Mouse (Mus musculus) kidney, postnatal 36 days (tissue): Measurements from ENCODE around the gene Lenep.
A peak's percentile ranks its signal among the peaks of the same experiment; 100 is the strongest.

Experiments used
- DNase-seq, 2 experiments: peaks; one replicate each; pipeline ENCODE4 v3.0.0; 2021 to 2022; ENCODE audit warnings: mixed read lengths in 2 of 2

Gene Lenep

GRCm38 (mm10) chr3:89390699-89391662 lies 11.6 kb downstream of the Lenep start:
- DNase-seq: peak in 1 of 2 experiments; percentile 62

- DNase-seq: peak; percentile 35 to 51
Measured at GRCm38 (mm10) chr3:89390111-89390515, 12.5 kb downstream of the Lenep start.

DNA sequence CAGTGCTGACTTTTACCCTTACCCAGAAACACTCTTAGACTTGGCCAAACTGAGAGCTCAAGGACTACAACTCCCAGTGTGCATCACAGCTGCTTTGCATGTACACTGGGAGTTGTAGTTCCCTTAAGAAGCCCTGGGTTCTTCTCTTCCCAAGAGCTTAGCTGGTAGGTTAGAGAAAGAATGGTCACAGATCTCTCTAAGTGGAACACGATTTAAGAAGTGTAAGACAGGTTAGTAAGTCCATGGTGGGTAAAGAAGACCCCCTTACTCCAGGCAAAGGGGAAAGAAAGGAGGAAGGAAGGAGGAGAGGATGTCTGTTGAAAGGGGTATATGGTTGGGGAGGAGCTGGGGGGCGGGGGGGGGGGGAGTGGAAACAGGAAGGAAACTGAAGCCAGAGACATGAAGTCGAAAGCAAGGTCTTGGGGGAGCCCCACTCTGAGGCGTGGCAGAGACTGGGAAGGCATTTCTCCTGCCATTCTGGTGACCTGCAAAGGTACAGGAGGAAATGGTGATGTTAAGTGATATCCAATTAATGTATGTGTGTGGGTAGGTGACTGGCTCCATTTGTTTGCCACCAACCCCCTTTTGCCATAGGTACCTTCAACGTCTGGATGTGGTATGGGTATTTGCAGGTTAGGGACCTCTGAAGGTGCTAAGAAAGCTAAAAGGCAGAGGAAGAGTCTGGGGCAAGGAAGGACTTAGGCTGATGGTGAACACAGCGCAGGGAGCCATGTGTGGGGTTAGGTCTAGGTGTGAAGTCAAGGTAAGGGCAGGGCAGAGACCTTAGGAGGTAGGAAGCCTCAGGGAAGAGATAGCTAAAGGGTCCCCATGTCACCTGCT lies 13.5 kb downstream of the Lenep start:
- DNase-seq: peak; percentile 37 to 50

DNA sequence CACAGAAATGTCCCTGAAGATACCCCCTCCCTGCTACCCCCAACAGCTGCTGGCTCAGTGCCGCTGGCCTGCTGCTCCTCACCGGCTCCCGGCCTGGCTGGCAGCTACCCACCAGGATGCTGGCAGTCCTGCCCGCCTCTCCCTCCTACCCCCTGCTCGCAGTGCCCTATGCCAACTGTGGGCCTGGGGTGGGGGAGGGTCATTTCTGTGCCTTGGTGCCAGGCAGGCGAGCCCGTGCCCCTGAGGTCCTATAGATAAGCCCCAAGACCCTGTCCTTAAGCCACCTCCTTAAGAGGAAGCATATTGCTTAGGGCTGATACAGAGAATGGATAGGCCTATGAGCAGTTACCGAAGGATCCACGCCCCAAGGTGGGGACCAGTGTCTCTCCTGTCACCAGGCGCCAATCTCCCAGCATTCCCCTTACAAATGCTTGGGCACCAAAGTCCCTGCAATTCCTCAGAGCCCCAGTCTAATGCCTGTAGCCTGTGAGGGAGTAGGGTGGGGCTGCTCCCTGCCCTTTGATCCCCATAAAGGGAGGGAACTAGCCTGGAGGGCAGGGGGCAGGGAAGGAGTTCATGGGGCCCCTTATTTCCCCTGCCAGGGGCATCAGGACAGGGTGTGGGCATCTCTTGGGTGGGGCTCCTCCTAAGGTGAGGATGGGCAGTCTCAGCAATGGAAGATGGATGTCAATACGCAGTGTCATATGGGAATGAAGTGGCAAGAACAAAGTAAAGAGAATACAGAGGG lies 14.3 kb downstream of the Lenep start:
- DNase-seq: peak; percentile 60 to 79

- DNase-seq: peak in 1 of 2 experiments; percentile 27
Measured at GRCm38 (mm10) chr3:89387632-89388031, 15.0 kb downstream of the Lenep start.

DNA sequence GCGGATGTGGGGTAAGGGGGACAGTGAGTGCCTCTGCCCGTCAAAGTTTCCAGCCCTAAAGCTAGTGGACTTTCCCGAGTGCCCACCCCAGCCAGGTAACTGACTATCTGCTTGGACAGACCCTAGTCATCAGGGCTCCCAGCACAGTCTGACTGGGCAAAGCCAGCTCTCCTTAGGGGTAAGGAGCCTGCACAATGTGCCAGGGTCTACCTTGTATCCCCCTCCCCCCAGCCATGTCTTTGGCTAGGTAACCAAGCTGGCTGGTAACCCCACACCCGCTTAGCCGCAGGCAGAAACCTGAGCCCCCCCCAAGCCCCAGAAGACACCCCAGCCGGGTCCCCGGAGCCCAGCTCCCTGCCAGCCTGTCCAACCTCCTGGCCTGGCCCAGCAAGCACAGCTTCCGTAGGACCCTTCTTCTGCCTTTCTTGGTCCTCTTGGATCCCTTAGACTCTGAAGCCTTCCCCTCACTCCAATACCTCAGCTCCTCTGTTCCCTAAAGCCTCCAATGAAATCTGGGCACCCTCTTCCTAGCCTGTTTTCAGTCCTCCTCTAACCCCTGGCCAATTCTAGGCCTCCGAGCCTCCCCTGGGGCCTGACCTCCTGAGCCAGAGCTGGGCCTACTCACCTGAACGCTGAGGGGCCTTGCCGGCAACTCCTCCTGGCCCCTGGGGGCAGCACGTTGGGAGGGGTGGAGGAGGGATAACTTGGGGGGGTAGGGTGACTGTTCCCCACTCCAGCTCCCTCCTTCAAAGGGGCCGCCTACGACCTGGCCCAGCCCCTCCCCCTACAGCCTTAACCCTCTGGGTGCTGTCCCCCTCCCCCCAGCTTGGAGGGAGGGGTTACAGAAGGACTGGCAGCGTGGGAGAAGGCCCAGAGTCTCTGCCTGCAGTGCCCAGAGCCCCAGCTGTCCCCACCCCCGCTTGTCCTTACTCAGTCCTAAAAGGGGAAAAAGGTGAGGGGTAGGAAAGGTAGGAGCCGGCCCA lies 15.9 kb downstream of the Lenep start:
- DNase-seq: peak in 1 of 2 experiments; percentile 43

DNA sequence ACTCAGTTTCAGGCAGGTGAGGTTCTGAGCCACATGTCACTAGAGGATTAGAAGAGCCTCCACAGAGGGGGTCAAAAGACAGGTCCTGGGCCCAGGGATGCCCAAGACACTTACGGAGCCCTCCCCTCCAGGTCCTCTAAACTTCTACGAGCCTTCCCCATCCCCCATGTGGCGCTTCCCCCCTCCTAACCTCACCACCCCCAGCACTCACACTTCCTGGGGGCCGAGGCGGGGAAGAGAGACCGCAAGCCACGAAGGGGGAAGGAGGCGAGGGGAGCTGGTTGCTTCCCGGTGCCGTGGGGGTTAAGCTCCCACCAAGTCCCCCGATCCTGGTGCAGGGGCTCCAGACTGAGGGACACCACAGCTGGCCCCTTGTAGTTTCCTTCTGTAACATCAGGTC lies 17.1 kb downstream of the Lenep start:
- DNase-seq: peak in 1 of 2 experiments; percentile 22

- DNase-seq: no peak
Measured at GRCm38 (mm10) chr3:89384331-89385076, 18.1 kb downstream of the Lenep start.

DNA sequence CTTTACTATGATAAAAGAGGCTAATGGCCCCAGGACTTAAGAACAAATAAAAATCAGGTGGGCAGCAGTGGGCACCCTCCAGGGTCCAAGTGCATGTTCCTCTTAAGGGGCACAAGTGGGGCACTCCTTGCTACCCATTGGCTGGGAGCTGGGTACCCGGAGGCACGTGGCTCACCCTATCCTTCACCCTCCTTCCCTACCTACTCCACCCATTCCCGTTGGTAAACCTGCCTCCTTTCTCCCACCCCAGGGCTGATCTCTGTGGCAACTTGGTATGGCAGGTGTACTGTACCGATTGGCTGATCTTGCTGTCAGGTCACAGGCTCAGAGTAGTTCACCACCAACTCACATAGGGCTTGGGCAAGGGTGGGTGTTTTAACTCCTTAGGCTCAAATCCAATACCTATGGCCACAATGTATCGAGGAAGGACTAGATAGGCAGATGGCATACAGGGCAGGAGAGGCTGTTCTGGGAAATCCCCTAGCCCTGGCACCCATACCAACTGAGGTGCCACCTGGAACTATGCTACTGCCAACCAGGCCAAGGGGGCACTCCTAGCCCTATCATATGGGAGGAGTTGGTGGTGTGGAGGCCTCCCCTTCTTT lies 18.8 kb downstream of the Lenep start:
- DNase-seq: no peak

GRCm38 (mm10) chr3:89382950-89383349 lies 19.6 kb downstream of the Lenep start:
- DNase-seq: no peak

DNA sequence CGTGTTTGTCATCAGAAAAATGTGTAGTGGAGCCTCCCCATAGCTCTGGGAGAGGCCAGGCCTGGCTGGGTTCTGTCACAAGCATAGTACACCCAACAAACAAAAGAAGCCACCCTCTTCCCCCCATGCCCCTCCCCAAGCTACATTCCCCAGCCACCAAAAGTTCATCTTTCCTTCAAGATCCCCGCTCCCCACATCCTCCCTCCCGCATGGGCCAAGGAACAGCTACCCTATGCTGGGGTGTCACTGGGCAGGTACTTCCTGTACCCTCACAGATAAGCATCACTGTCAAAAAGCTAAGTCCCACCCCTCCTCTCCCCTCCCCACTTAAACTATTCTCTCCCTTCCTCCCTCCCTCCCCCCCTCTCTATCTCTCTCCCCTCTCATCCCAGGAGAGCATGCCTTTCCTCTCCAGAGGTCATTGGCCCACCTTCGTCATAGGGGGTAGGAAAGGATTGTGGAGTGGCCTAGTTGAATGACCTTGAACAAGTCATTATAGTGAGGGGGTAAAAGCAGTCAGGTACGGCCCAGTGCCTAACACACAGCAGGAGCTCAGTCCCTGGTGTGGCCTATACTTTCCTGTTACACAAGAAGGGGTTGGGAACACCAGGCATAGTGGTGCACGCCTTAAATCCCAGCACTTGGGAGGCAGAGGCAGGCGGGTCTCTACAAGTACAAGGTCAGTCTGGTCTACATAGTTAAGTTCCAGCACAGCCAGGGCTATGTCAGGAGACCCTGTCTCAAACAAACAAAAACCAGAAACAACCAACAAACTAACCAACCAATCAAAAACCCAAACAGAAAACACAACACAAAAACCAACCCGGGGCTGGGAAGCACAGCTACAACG lies 20.3 kb downstream of the Lenep start:
- no peak for DNase-seq

DNA sequence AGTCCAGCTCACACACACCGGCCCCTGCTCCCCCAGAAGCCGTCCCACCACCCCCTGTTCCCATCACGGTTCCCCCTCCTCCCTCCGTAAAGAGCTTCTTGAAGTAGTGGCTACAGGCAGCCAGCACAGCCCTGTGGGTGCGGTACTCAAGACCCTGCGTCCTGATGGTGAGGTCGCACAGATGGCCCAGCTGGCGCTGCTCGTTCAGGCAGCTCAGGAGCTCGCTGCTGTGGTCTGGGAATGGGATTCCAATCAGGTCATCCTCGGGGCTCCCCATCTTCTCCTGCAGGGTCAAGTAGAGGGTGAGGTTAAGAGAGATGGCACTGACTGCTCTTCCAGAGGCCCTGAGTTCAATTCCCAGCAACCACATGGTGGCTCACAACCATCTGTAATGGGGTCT lies 21.4 kb downstream of the Lenep start:
- no peak for DNase-seq

DNA sequence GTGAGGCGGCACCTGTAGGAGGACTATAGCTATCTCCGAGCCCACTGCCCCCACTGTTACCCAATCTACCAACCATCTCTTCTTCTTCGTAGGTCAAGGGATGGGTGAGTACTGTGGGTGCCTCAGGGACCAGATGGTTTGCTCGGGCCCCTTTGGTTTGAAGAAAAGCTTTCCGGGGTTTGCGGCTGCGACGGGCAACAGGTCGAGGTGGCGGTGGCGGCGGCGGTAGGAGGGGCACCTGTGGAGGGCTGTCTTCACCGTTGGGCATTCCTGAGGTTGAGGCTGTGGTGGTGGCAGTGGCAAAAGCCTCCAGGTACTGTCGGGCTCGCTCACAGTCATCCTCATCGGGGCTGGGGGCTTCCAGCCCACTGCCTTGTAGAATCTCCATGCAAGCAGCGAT lies 21.9 kb downstream of the Lenep start:
- no peak for DNase-seq

DNA sequence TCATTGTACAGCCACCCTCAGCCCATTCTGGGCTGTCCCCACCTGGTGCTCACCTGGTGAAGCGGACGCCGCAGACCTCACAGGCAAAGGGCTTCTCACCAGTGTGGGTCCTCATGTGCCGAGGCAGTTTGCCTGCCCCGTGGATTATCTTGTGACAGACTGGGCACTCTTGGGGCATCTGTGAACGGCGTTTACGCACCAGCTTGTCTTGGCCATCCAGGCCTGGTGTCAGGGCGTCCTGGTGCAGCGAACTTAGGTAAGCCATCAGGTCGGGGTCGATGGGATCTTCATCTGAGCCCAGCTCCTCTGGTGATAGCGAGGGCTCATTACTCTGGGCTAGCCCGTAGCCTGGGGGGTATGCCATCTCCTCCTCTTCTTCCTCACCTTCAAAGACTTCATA lies 22.3 kb downstream of the Lenep start:
- DNase-seq: no peak

DNA sequence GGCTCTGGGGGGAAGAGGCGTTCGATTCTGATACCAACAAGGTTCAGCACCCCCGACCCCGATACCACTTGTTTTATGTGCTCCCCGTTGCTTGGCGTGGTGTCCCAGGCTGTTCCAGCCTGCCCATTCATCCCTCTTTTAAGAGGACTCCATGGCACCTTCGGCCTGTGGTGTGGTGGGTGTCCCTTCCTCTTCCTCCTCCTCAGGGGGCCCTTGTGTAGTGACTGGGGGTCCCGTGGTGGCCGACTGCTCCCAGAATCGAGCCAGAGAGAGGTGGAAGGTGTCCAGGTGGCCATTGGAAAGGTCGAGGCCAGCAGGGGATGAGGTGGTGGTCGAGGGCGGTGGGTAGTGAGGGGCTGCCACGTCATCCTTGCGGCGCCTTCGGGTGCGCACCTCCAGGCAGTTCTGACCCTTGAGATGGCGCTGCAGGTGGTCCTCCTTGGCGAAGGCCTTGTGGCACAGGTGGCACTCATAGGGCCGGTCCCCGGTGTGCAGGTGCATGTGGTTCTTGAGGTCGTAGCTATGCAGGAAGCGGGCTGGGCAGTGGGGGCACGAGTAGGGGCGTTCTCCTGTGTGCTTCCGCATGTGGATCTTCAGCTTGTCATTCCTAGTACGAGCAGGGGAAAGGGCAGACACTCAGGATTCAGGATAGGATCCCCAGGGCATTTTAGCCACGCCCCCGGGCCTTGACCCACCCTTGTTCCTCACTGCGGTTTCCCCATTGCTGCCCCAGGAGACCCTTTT lies 23.0 kb downstream of the Lenep start:
- peak in 1 of 2 experiments; percentile 18 for DNase-seq

DNA sequence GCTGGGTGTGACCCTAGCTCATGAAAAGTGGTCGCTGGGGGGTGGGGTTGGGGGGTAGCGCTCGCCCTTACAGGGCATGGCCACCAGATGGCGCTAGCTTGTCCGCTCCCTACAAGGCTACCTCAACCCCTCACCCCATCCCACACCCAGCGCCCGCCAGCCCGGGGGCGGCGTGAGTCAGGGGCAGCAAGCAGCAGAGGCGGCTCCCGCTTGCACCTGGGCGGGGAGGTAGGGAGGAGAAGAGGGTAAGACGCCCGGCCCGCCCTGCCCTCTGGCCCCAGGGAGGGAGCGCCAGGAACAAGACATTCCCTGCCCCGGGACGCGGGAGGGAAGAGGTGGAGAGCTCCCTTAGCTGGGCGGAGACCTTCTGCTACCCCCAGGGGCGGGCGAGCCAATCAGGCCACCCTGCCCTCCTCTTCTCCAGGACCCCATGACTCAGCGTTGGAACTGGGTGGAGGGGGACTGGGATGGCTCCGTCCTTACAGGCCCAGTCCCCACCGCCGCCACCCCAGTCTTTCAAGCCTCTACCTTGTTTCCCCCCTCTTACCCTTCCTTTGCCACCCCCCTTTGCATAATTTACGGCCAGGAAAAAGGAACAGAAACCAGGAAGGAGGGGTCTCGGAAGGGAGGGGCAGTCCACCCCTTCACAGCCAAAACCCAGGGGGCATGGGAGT lies 24.1 kb downstream of the Lenep start:
- peak; percentile 74 to 80 for DNase-seq

DNA sequence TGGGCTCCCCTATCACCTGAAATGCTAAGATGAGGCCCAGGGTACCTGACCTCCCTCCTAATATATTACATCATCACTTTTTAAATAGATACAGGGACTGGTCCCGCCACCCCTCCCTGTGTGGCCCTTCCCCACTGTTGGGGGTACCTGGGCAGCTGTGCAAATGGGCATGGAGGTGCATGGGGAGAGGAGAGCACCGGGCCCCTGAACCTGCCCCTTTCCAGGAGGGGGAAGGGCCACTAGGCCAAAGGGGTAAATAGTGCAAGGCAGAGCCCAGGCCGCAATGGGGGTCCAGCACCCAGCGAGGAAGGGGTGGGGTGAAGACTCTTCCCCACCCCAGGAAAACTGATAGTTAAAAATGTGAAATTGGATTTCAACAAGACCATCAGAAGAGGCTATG lies 24.8 kb downstream of the Lenep start:
- DNase-seq: no peak
